Mouse (Mus musculus) hindlimb bud, embryonic 11.5 days (tissue): ENCODE measurements around the gene Mcoln1.

Experiments
- DNase-seq: peaks from one replicate; pipeline ENCODE4 v3.0.0-alpha.2; 2012; ENCODE audit warnings: low read depth, low spot score; ENCODE audit errors: extremely low spot score

The Mcoln1 gene

GRCm38 (mm10) chr8:3556114-3556513, 55.9 kb downstream of the Mcoln1 start:
- DNase-seq: no peak
